Mouse (Mus musculus) splenic B cell, adult 2 months (primary cell): ENCODE data around the gene Zglp1.

Experiments used
- DNase-seq: peaks from one replicate; pipeline ENCODE4 v3.0.0-alpha.2; 2011; ENCODE audit warnings: low read depth, low spot score
- H3K27me3 ChIP-seq: 2 replicates; pipeline ENCODE4 v1.6.1; 2012; ENCODE audit warnings: mild to moderate bottlenecking, low read length, moderate library complexity, mixed read lengths; ENCODE audit not compliant: control insufficient read depth, poor library complexity, insufficient read depth, severe bottlenecking
- H3K36me3 ChIP-seq: 2 replicates; pipeline ENCODE4 v1.6.1; 2012; ENCODE audit warnings: mild to moderate bottlenecking, low read length, moderate library complexity, mixed read lengths; ENCODE audit not compliant: control insufficient read depth, poor library complexity, insufficient read depth, severe bottlenecking

Zglp1 gene

GRCm38 (mm10) chr9:21037481-21037891, 29.4 kb downstream of the Zglp1 start:
- no peaks in the 10 kb centered on the region; the same call in 1 of the 2 replicates for H3K36me3 ChIP-seq
- H3K27me3 ChIP-seq, result no peaks in the 10 kb centered on the region; the same call in 1 of the 2 replicates
- DNase-seq, result no peak

- H3K36me3 ChIP-seq, result no peaks in the 10 kb centered on the region; the same call in 1 of the 2 replicates
- H3K27me3 ChIP-seq, result no peaks in the 10 kb centered on the region; the same call in 1 of the 2 replicates
- DNase-seq, result no peak
These were observed 30.2 kb downstream of the Zglp1 start for GRCm38 (mm10) chr9:21036666-21037065.

- no peaks in the 10 kb centered on the region; the same call in 1 of the 2 replicates for H3K27me3 ChIP-seq
- H3K36me3 ChIP-seq, result no peaks in the 10 kb centered on the region; the same call in 1 of the 2 replicates
- no peak for DNase-seq
These were observed 30.7 kb downstream of the Zglp1 start for GRCm38 (mm10) chr9:21036161-21036560.

- no peaks in the 10 kb centered on the region; the same call in 1 of the 2 replicates for H3K27me3 ChIP-seq
- no peak for DNase-seq
- no peaks in the 10 kb centered on the region; the same call in 1 of the 2 replicates for H3K36me3 ChIP-seq
These were observed 31.3 kb downstream of the Zglp1 start for GRCm38 (mm10) chr9:21035586-21035985.

- no peaks in the 10 kb centered on the region; the same call in 1 of the 2 replicates for H3K36me3 ChIP-seq
- H3K27me3 ChIP-seq, result no peaks in the 10 kb centered on the region; the same call in 1 of the 2 replicates
- DNase-seq, result peak; percentile 33
These were observed 32.3 kb downstream of the Zglp1 start for GRCm38 (mm10) chr9:21034481-21035085.

- no peaks in the 10 kb centered on the region; the same call in 1 of the 2 replicates for H3K27me3 ChIP-seq
- no peaks in the 10 kb centered on the region; the same call in 1 of the 2 replicates for H3K36me3 ChIP-seq
- DNase-seq, result peak; percentile 91
These were observed 33.8 kb downstream of the Zglp1 start for GRCm38 (mm10) chr9:21033136-21033535.

- DNase-seq, result no peak
These were observed 34.4 kb downstream of the Zglp1 start for GRCm38 (mm10) chr9:21032491-21032890.

GRCm38 (mm10) chr9:21031896-21032351, 35.0 kb downstream of the Zglp1 start, which contains the start of gene Icam5:
Icam5 (plus strand) TSS chr9:21032073.
- peaks cover 5% of the 10 kb centered on the region for H3K36me3 ChIP-seq
- H3K27me3 ChIP-seq, result no peaks in the 10 kb centered on the region; the same call in 1 of the 2 replicates
- peak; percentile 42 for DNase-seq

More at GRCm38 (mm10) chr9:21032491-21032890, 34.4 kb downstream of the Zglp1 start:
- Histone ChIP-seq H3K36me3 (peaks cover 3% of the 10 kb centered on the region), H3K27me3 (no peaks in the 10 kb centered on the region; the same call in 1 of the 2 replicates)

- Histone ChIP-seq H3K36me3 (peaks cover 5% of the 10 kb centered on the region), H3K27me3 (no peaks in the 10 kb centered on the region; the same call in 1 of the 2 replicates)
- peak; percentile 74 for DNase-seq
These were observed 35.5 kb downstream of the Zglp1 start for GRCm38 (mm10) chr9:21031251-21031895.

- DNase-seq, result peak; percentile 97
- Histone ChIP-seq H3K27me3 (no peaks in the 10 kb centered on the region; the same call in 1 of the 2 replicates), H3K36me3 (peaks cover 9% of the 10 kb centered on the region)
These were observed 36.1 kb downstream of the Zglp1 start for GRCm38 (mm10) chr9:21030781-21031250.

GRCm38 (mm10) chr9:21030055-21030600, 36.8 kb downstream of the Zglp1 start:
- peak; percentile 39 for DNase-seq
- peaks cover 11% of the 10 kb centered on the region for H3K36me3 ChIP-seq
- H3K27me3 ChIP-seq, result no peaks in the 10 kb centered on the region

- peaks cover 12% of the 10 kb centered on the region for H3K36me3 ChIP-seq
- H3K27me3 ChIP-seq, result no peaks in the 10 kb centered on the region
- DNase-seq, result peak; percentile 80
These were observed 37.4 kb downstream of the Zglp1 start, which contains the start of gene Icam4 for GRCm38 (mm10) chr9:21029291-21030054. Icam4 (plus strand) TSS chr9:21029373.

GRCm38 (mm10) chr9:21028560-21029110, 38.3 kb downstream of the Zglp1 start:
- Histone ChIP-seq H3K27me3 (no peaks in the 10 kb centered on the region), H3K36me3 (peaks cover 12% of the 10 kb centered on the region)
- DNase-seq, result no peak

- no peak for DNase-seq
- peaks cover 12% of the 10 kb centered on the region for H3K36me3 ChIP-seq
- no peaks in the 10 kb centered on the region for H3K27me3 ChIP-seq
These were observed 39.1 kb downstream of the Zglp1 start for GRCm38 (mm10) chr9:21027774-21028290.
